Mouse (Mus musculus) midbrain, embryonic 14.5 days (tissue): ENCODE measurements around the gene Gm9999. TPM values are rescaled to one million over a fixed set of nuclear protein-coding genes. Genes with fewer than 3 reads are reported as not detected.

Experiments
- ATAC-seq: fragments of 200-750 bp; cut with Nextera tagmentation; 2 replicates; pipeline ENCODE4 v1.8.0; 2017; ENCODE audit warnings: moderate number of reproducible peaks, moderate library complexity; ENCODE audit not compliant: low FRiP score, low TSS enrichment
- DNase-seq: peaks from one replicate; pipeline ENCODE4 v3.0.0-alpha.2; 2015
- H3K27ac ChIP-seq: fragments of 300-500 bp; sonication (generic); replicated peaks from 2 replicates; pipeline ENCODE4 v1.5.1; 2014; ENCODE audit warnings: mild to moderate bottlenecking, low read depth, low read length, moderate library complexity
- H3K27me3 ChIP-seq: fragments of 300-500 bp; sonication (generic); 2 replicates; pipeline ENCODE4 v1.6.1; 2014; ENCODE audit warnings: low read length, control low read depth, mixed read lengths; ENCODE audit not compliant: control insufficient read depth, insufficient read depth
- H3K36me3 ChIP-seq: fragments of 300-500 bp; sonication (generic); 2 replicates; pipeline ENCODE4 v1.6.1; 2014; ENCODE audit warnings: low read length, control low read depth; ENCODE audit not compliant: control insufficient read depth, insufficient read depth
- H3K4me1 ChIP-seq: fragments of 300-500 bp; sonication (generic); 2 replicates; pipeline ENCODE4 v1.6.1; 2014; ENCODE audit warnings: mild to moderate bottlenecking, antibody characterized with exemption, low read length, control low read depth; ENCODE audit not compliant: control insufficient read depth, insufficient read depth
- H3K4me2 ChIP-seq: fragments of 300-500 bp; sonication (generic); 2 replicates; pipeline ENCODE4 v1.6.1; 2014; ENCODE audit warnings: mild to moderate bottlenecking, low read length, moderate library complexity
- H3K4me3 ChIP-seq: fragments of 300-500 bp; sonication (generic); replicated peaks from 2 replicates; pipeline ENCODE4 v1.5.1; 2014; ENCODE audit warnings: low read depth, low read length
- H3K9ac ChIP-seq: fragments of 300-500 bp; sonication (generic); replicated peaks from 2 replicates; pipeline ENCODE4 v1.6.1; 2014; ENCODE audit warnings: mild to moderate bottlenecking, low read length, moderate library complexity
- H3K9me3 ChIP-seq: fragments of 300-500 bp; sonication (generic); 2 replicates; pipeline ENCODE4 v1.6.1; 2016; ENCODE audit warnings: low read length, control low read depth, mixed read lengths; ENCODE audit not compliant: control insufficient read depth
- WGBS: fragments of 180-500 bp; shearing (Covaris S2); extraction: QIAGEN DNeasy Blood & Tissue Kit; methylation state at CpG from one replicate; pipeline ENCODE4 v1.1.7; 2014; 5-methylcytosine and 5-hydroxymethylcytosine counted together
- polyA plus RNA-seq: library from polyadenylated mRNA; unstranded; fragments of >200 nt; fragmentation: Nextera tagmentation; extraction: Ambion mirVana; gene quantifications from 2 replicates; pipeline ENCODE4 v1.2.1, GENCODE M21; 2014

Gm9999 gene
- polyA plus RNA-seq, 1 experiment from 2014 or later, result not detected

GRCm38 (mm10) chr7:47027520-47027919, 44.1 kb downstream of the Gm9999 start:
- Histone ChIP-seq H3K4me2 (no peak overlapping the region), H3K4me1 (no peaks in the 10 kb centered on the region), H3K9ac (no peak overlapping the region), H3K9me3 (no peaks in the 10 kb centered on the region), H3K27me3 (no peaks in the 10 kb centered on the region), H3K4me3 (no peak overlapping the region), H3K27ac (no peak overlapping the region), H3K36me3 (no peaks in the 10 kb centered on the region)
- ATAC-seq, result no peak
- DNase-seq, result no peak
- 100% methylated on average over 1 of the region's 1 CpGs for WGBS

GRCm38 (mm10) chr7:47030517-47031193, 47.3 kb downstream of the Gm9999 start:
- Histone ChIP-seq H3K4me1 (no peaks in the 10 kb centered on the region), H3K4me3 (no peak overlapping the region), H3K9me3 (no peaks in the 10 kb centered on the region), H3K9ac (no peak overlapping the region), H3K27ac (no peak overlapping the region), H3K4me2 (no peak overlapping the region), H3K36me3 (no peaks in the 10 kb centered on the region), H3K27me3 (no peaks in the 10 kb centered on the region)
- ATAC-seq (no peak), DNase-seq (no peak)
- WGBS, result 80% methylated on average over 9 of the region's 9 CpGs

GRCm38 (mm10) chr7:47031371-47031770, 48.0 kb downstream of the Gm9999 start:
- WGBS, result 80% methylated on average over 4 of the region's 4 CpGs
- DNase-seq (no peak), ATAC-seq (no peak)
- Histone ChIP-seq H3K36me3 (no peaks in the 10 kb centered on the region), H3K27ac (no peak overlapping the region), H3K9me3 (no peaks in the 10 kb centered on the region), H3K9ac (no peak overlapping the region), H3K27me3 (no peaks in the 10 kb centered on the region), H3K4me1 (no peaks in the 10 kb centered on the region), H3K4me3 (no peak overlapping the region), H3K4me2 (no peak overlapping the region)

- no peaks in the 10 kb centered on the region for H3K36me3 ChIP-seq
Measured at GRCm38 (mm10) chr7:47034785-47035384, 51.5 kb downstream of the Gm9999 start.

GRCm38 (mm10) chr7:47035426-47035825, 52.0 kb downstream of the Gm9999 start:
- Histone ChIP-seq H3K4me3 (no peak overlapping the region), H3K27ac (no peak overlapping the region), H3K4me1 (no peaks in the 10 kb centered on the region), H3K9me3 (no peaks in the 10 kb centered on the region), H3K27me3 (no peaks in the 10 kb centered on the region), H3K4me2 (no peak overlapping the region), H3K36me3 (no peaks in the 10 kb centered on the region), H3K9ac (no peak overlapping the region)
- DNase-seq, result no peak
- WGBS, result 77% methylated on average over 8 of the region's 8 CpGs
- no peak for ATAC-seq

More at GRCm38 (mm10) chr7:47034785-47035384, 51.5 kb downstream of the Gm9999 start:
- Histone ChIP-seq H3K9ac (no peak overlapping the region), H3K4me3 (no peak overlapping the region), H3K27ac (no peak overlapping the region), H3K4me1 (no peaks in the 10 kb centered on the region), H3K27me3 (no peaks in the 10 kb centered on the region), H3K4me2 (no peak overlapping the region), H3K9me3 (no peaks in the 10 kb centered on the region)
- 87% methylated on average over 4 of the region's 4 CpGs for WGBS
- ATAC-seq (no peak), DNase-seq (no peak)

Other genes starting within 250 kb of the Gm9999 start
- gene Saa1, start 240.6 kb upstream of the Gm9999 start, polyA plus RNA-seq, result not detected in 2 replicates
- not detected in 2 replicates for gene Saa2, start 231.8 kb upstream of the Gm9999 start, polyA plus RNA-seq
- 11.3 and 13.8 TPM in 2 replicates for gene Hps5, start 187.5 kb upstream of the Gm9999 start, polyA plus RNA-seq
- gene Gtf2h1, start 187.5 kb upstream of the Gm9999 start, polyA plus RNA-seq, result 38.1 and 47.2 TPM in 2 replicates
- 423 and 442 TPM in 2 replicates for gene Ldha, start 142.1 kb upstream of the Gm9999 start, polyA plus RNA-seq
- 0.20 and 0.50 TPM in 2 replicates for gene Ldhc, start 122.4 kb upstream of the Gm9999 start, polyA plus RNA-seq
- gene Tsg101, start 63.6 kb upstream of the Gm9999 start, polyA plus RNA-seq, result 417 and 445 TPM in 2 replicates
- 3.9 and 7.1 TPM in 2 replicates for gene Uevld, start 25.1 kb upstream of the Gm9999 start, polyA plus RNA-seq
- gene Spty2d1, start 24.8 kb downstream of the Gm9999 start, polyA plus RNA-seq, result 5.8 and 8.9 TPM in 2 replicates
- gene Tmem86a, start 67.0 kb downstream of the Gm9999 start, polyA plus RNA-seq, result 18.5 and 19.7 TPM in 2 replicates
- 146 and 152 TPM in 2 replicates for gene Ptpn5, start 150.1 kb downstream of the Gm9999 start, polyA plus RNA-seq
- gene Mrgpra6, start 221.3 kb downstream of the Gm9999 start, polyA plus RNA-seq, result not detected in 2 replicates